Mouse (Mus musculus): ENCODE measurements around the gene Otog.

Gene Otog

GRCm38 (mm10) chr7:46240696-46241095 is at the start of gene Otog:
Gene Otog (plus strand): TSS chr7:46240987.
- DNase-seq (ENCODE audit: low read depth, low spot score) = no peak

GRCm38 (mm10) chr7:46195356-46195755 is 45.4 kb upstream of the Otog start:
- no peak for DNase-seq (ENCODE audit: low read depth, low spot score)

GRCm38 (mm10) chr7:46200021-46200420 is 40.8 kb upstream of the Otog start:
- no peak for DNase-seq (ENCODE audit: low read depth, low spot score)

- no peak for DNase-seq (ENCODE audit: low read depth, low spot score)
Measured at GRCm38 (mm10) chr7:46201649-46202048, 39.1 kb upstream of the Otog start.

- no peak for DNase-seq (ENCODE audit: low read depth, low spot score)
Measured at GRCm38 (mm10) chr7:46204046-46204471, 36.7 kb upstream of the Otog start.

- DNase-seq (ENCODE audit: low read depth, low spot score) = no peak
Measured at GRCm38 (mm10) chr7:46204775-46205174, 36.0 kb upstream of the Otog start.

GRCm38 (mm10) chr7:46208131-46208530 is 32.7 kb upstream of the Otog start:
- no peak for DNase-seq (ENCODE audit: low read depth, low spot score)

GRCm38 (mm10) chr7:46210276-46210675 is 30.5 kb upstream of the Otog start:
- no peak for DNase-seq (ENCODE audit: low read depth, low spot score)

GRCm38 (mm10) chr7:46216481-46216880 is 24.3 kb upstream of the Otog start:
- no peak for DNase-seq (ENCODE audit: low read depth, low spot score)

GRCm38 (mm10) chr7:46218415-46218814 is 22.4 kb upstream of the Otog start:
- no peak for DNase-seq (ENCODE audit: low read depth, low spot score)

GRCm38 (mm10) chr7:46220591-46221129 is 20.1 kb upstream of the Otog start:
- no peak for DNase-seq (ENCODE audit: low read depth, low spot score)

GRCm38 (mm10) chr7:46226253-46226652 is 14.5 kb upstream of the Otog start:
- no peak for DNase-seq (ENCODE audit: low read depth, low spot score)

- DNase-seq (ENCODE audit: low read depth, low spot score) = no peak
Measured at GRCm38 (mm10) chr7:46226936-46227335, 13.9 kb upstream of the Otog start.

GRCm38 (mm10) chr7:46235948-46236347 is 4.8 kb upstream of the Otog start:
- no peak for DNase-seq (ENCODE audit: low read depth, low spot score)

- DNase-seq (ENCODE audit: low read depth, low spot score) = no peak
Measured at GRCm38 (mm10) chr7:46236363-46236762, 4.4 kb upstream of the Otog start.

- DNase-seq (ENCODE audit: low read depth, low spot score) = no peak
Measured at GRCm38 (mm10) chr7:46237192-46237591, 3.6 kb upstream of the Otog start.

GRCm38 (mm10) chr7:46238346-46238745 is 2.4 kb upstream of the Otog start, which contains the start of gene Ush1c:
Gene Ush1c (minus strand): TSS chr7:46238503.
- no peak for DNase-seq (ENCODE audit: low read depth, low spot score)

GRCm38 (mm10) chr7:46240091-46240490 is 696 bp upstream of the Otog start:
- no peak for DNase-seq (ENCODE audit: low read depth, low spot score)

- no peak for DNase-seq (ENCODE audit: low read depth, low spot score)
Measured at GRCm38 (mm10) chr7:46246876-46247275, 6.1 kb downstream of the Otog start.

- DNase-seq (ENCODE audit: low read depth, low spot score) = no peak
Measured at GRCm38 (mm10) chr7:46247606-46248005, 6.8 kb downstream of the Otog start.

GRCm38 (mm10) chr7:46251841-46252240 is 11.1 kb downstream of the Otog start:
- no peak for DNase-seq (ENCODE audit: low read depth, low spot score)

GRCm38 (mm10) chr7:46276156-46276555 is 35.4 kb downstream of the Otog start:
- no peak for DNase-seq (ENCODE audit: low read depth, low spot score)

- peak; percentile 68 for DNase-seq (ENCODE audit: low read depth, low spot score)
Measured at GRCm38 (mm10) chr7:46279946-46280345, 39.2 kb downstream of the Otog start.

GRCm38 (mm10) chr7:46280896-46281295 is 40.1 kb downstream of the Otog start:
- no peak for DNase-seq (ENCODE audit: low read depth, low spot score)
